Mouse (Mus musculus) hindbrain, embryonic 15.5 days (tissue): ENCODE results near the gene Dcun1d3. TPM values are rescaled to one million over a fixed set of nuclear protein-coding genes. Genes with fewer than 3 reads are reported as not detected.

Source experiments
- ATAC-seq: fragments of 200-750 bp; cut with Nextera tagmentation; 2 replicates; pipeline ENCODE4 v1.8.0; 2017; ENCODE audit warnings: low read depth, moderate number of reproducible peaks, moderate TSS enrichment; ENCODE audit not compliant: low FRiP score
- H3K27ac ChIP-seq: fragments of 300-500 bp; sonication (generic); replicated peaks from 2 replicates; pipeline ENCODE4 v1.5.1; 2015; ENCODE audit warnings: mild to moderate bottlenecking, inconsistent platforms
- H3K27me3 ChIP-seq: fragments of 300-500 bp; sonication (generic); 2 replicates; pipeline ENCODE4 v1.6.1; 2015; ENCODE audit warnings: control low read depth, inconsistent platforms
- H3K36me3 ChIP-seq: fragments of 300-500 bp; sonication (generic); 2 replicates; pipeline ENCODE4 v1.6.1; 2015; ENCODE audit warnings: control low read depth, inconsistent platforms
- H3K4me1 ChIP-seq: fragments of 300-500 bp; sonication (generic); replicated peaks from 2 replicates; pipeline ENCODE4 v1.6.1; 2015; ENCODE audit warnings: control low read depth, inconsistent platforms
- H3K4me2 ChIP-seq: fragments of 300-500 bp; sonication (generic); 2 replicates; pipeline ENCODE4 v1.6.1; 2015; ENCODE audit warnings: moderate library complexity, mild to moderate bottlenecking, inconsistent platforms
- H3K4me3 ChIP-seq: fragments of 300-500 bp; sonication (generic); 2 replicates; pipeline ENCODE4 v1.5.1; 2015; ENCODE audit warnings: mild to moderate bottlenecking, inconsistent platforms
- H3K9ac ChIP-seq: fragments of 300-500 bp; sonication (generic); 2 replicates; pipeline ENCODE4 v1.6.1; 2015; ENCODE audit warnings: inconsistent platforms
- H3K9me3 ChIP-seq: fragments of 300-500 bp; sonication (generic); 2 replicates; pipeline ENCODE4 v1.6.1; 2016; ENCODE audit warnings: control low read depth, inconsistent platforms
- WGBS: fragments of 180-500 bp; shearing (Covaris S2); methylation state at CpG from one replicate; pipeline ENCODE4 v1.1.7; 2015; 5-methylcytosine and 5-hydroxymethylcytosine counted together
- polyA plus RNA-seq: library from polyadenylated mRNA; unstranded; fragments of >200 nt; fragmentation: Nextera tagmentation; extraction: Ambion mirVana; gene quantifications from 2 replicates; pipeline ENCODE4 v1.2.1, GENCODE M21; 2015

The Dcun1d3 gene
- polyA plus RNA-seq, 1 experiment from 2014 or later, result 17.2 TPM

- no peak overlapping the region for H3K4me3 ChIP-seq
- no peak overlapping the region for H3K27ac ChIP-seq
- H3K27me3 ChIP-seq, result no peaks in the 10 kb centered on the region
- no peak overlapping the region for H3K4me2 ChIP-seq
- H3K36me3 ChIP-seq, result no peaks in the 10 kb centered on the region
- ATAC-seq, result no peak
- no peaks in the 10 kb centered on the region for H3K9me3 ChIP-seq
- WGBS, result 95% methylated on average over 2 of the region's 2 CpGs
- H3K4me1 ChIP-seq, result no peaks in the 10 kb centered on the region
- H3K9ac ChIP-seq, result no peak overlapping the region
Observed at GRCm38 (mm10) chr7:119847396-119847795, 48.7 kb downstream of the Dcun1d3 start.

- H3K27ac ChIP-seq, result no peak overlapping the region
Observed at GRCm38 (mm10) chr7:119845541-119845940, 50.6 kb downstream of the Dcun1d3 start.

GRCm38 (mm10) chr7:119841820-119842449, 54.2 kb downstream of the Dcun1d3 start:
- no peak for ATAC-seq
- no peaks in the 10 kb centered on the region for H3K36me3 ChIP-seq
- no peaks in the 10 kb centered on the region for H3K27me3 ChIP-seq
- H3K9me3 ChIP-seq, result no peaks in the 10 kb centered on the region
- no peak overlapping the region for H3K4me2 ChIP-seq
- no peak overlapping the region for H3K27ac ChIP-seq
- no peaks in the 10 kb centered on the region for H3K4me1 ChIP-seq
- H3K4me3 ChIP-seq, result no peak overlapping the region
- WGBS, result 96% methylated on average over 4 of the region's 4 CpGs
- H3K9ac ChIP-seq, result no peak overlapping the region

More at GRCm38 (mm10) chr7:119845541-119845940, 50.6 kb downstream of the Dcun1d3 start:
- Histone ChIP-seq H3K9me3 (no peaks in the 10 kb centered on the region), H3K4me2 (no peak overlapping the region), H3K9ac (no peak overlapping the region), H3K4me3 (no peak overlapping the region), H3K4me1 (no peaks in the 10 kb centered on the region), H3K27me3 (no peaks in the 10 kb centered on the region), H3K36me3 (no peaks in the 10 kb centered on the region)
- WGBS, result 96% methylated on average over 2 of the region's 2 CpGs
- ATAC-seq, result no peak

DNA sequence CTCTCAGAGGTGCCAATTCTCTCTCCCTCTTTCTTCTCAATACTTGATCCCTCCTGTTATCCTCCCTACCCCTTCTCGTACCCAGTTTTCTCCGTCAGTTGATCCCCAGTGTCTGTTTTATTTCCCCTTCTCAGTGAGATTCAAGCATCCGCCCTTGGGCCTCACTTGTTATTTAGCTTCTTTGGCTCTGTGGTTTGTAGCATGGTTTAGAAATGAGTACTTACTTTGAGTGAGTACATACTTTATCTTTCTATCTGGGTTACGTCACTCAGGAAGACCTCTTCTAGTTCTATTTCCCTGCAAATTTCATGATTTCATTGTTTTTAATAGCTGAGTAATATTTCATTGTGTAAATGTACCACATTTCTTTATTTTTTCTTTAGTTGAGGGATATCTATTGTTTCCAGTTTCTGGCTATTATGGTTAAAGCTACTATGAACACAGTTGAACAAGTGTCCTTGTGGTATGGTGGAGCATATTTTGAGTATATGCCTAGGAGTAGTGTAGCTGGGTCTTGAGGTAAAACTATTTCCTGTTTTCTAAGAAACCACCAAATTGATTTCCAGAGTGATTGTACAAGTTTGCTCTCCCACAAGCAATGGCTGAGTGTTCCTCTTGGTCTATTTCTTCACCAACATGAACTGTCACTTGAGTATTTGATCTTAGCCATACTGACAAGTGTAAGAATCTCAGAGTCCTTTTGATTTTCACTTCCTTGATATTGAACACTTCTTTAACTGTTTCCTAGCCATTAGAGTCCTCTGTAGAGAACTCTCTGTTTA, 59.9 kb downstream of the Dcun1d3 start:
- WGBS, result 95% methylated on average over 4 of the region's 4 CpGs
- Histone ChIP-seq H3K27ac (no peak overlapping the region), H3K9ac (no peak overlapping the region), H3K4me2 (no peak overlapping the region), H3K36me3 (no peaks in the 10 kb centered on the region), H3K9me3 (no peaks in the 10 kb centered on the region), H3K27me3 (no peaks in the 10 kb centered on the region), H3K4me3 (no peak overlapping the region), H3K4me1 (no peaks in the 10 kb centered on the region)
- ATAC-seq, result no peak

DNA sequence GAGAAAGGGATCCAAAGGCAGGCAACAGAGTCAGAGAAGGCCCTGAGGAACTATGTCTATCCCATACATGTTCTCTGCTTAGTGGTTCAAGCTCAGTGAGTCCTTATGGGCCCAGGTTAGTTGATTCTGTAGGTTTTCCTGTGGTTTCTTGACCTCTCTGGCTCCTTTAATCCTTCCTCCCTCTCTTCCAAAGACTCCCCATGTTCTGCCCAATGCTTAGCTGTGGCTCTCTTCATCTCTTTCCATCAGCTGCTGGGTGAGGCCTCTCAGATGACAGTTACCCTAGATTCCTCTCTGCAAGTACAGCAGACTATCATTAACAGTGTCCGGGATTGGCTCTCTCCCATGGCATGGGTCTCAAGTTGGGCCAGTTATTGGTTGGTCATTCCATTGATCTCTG, 60.7 kb downstream of the Dcun1d3 start:
- Histone ChIP-seq H3K36me3 (no peaks in the 10 kb centered on the region), H3K4me1 (no peaks in the 10 kb centered on the region), H3K9ac (no peak overlapping the region), H3K27me3 (no peaks in the 10 kb centered on the region), H3K27ac (no peak overlapping the region), H3K4me3 (no peak overlapping the region), H3K9me3 (no peaks in the 10 kb centered on the region), H3K4me2 (no peak overlapping the region)
- ATAC-seq, result no peak
- WGBS, result 94% methylated on average over 1 of the region's 1 CpGs

- Histone ChIP-seq H3K27me3 (no peaks in the 10 kb centered on the region), H3K9me3 (no peaks in the 10 kb centered on the region), H3K4me2 (no peak overlapping the region), H3K4me1 (no peaks in the 10 kb centered on the region), H3K4me3 (no peak overlapping the region), H3K9ac (no peak overlapping the region), H3K36me3 (peaks cover 3% of the 10 kb centered on the region; the same call in 1 of the 2 replicates), H3K27ac (no peak overlapping the region)
- ATAC-seq, result no peak
- 95% methylated on average over 3 of the region's 3 CpGs for WGBS
Observed at GRCm38 (mm10) chr7:119808723-119809122, 87.4 kb downstream of the Dcun1d3 start.

- Histone ChIP-seq H3K9me3 (no peaks in the 10 kb centered on the region), H3K27me3 (no peaks in the 10 kb centered on the region)
- WGBS, result 94% methylated on average over 5 of the region's 5 CpGs
Observed at GRCm38 (mm10) chr7:119807396-119807795, 88.7 kb downstream of the Dcun1d3 start.

More at GRCm38 (mm10) chr7:119807396-119807795, 88.7 kb downstream of the Dcun1d3 start:
- H3K27ac ChIP-seq, result no peak overlapping the region
- H3K9ac ChIP-seq, result no peak overlapping the region
- H3K4me3 ChIP-seq, result no peak overlapping the region
- no peak for ATAC-seq
- H3K36me3 ChIP-seq, result peaks cover 3% of the 10 kb centered on the region; the same call in 1 of the 2 replicates
- H3K4me1 ChIP-seq, result no peaks in the 10 kb centered on the region
- no peak overlapping the region for H3K4me2 ChIP-seq

Other genes starting within 250 kb of the Dcun1d3 start
- gene Acsm4, start 206.3 kb downstream of the Dcun1d3 start, polyA plus RNA-seq, result not detected in 2 replicates
- 74.5 and 76.4 TPM in 2 replicates for gene Thumpd1, start 175.5 kb downstream of the Dcun1d3 start, polyA plus RNA-seq
- gene Acsm3, start 135.4 kb downstream of the Dcun1d3 start, polyA plus RNA-seq, result 0.09 TPM in 1 of 2 replicates, not detected in the other
- 9.5 and 11.9 TPM in 2 replicates for gene Rexo5, start 102.3 kb downstream of the Dcun1d3 start, polyA plus RNA-seq
- gene Eri2, start 102.2 kb downstream of the Dcun1d3 start, polyA plus RNA-seq, result 15.4 and 16.5 TPM in 2 replicates
- 18.9 and 22.7 TPM in 2 replicates for gene Lyrm1, start 437 bp downstream of the Dcun1d3 start, polyA plus RNA-seq
- 0.03 TPM in 1 of 2 replicates, not detected in the other for gene Dnah3, start 199.0 kb upstream of the Dcun1d3 start, polyA plus RNA-seq
- gene Tmem159, start 206.1 kb upstream of the Dcun1d3 start, polyA plus RNA-seq, result 14.0 and 16.2 TPM in 2 replicates
- gene Zp2, start 249.0 kb upstream of the Dcun1d3 start, polyA plus RNA-seq, result not detected in 2 replicates